8 mouse cellular contexts compared by ENCODE assay signal in the genomic region with DNA sequence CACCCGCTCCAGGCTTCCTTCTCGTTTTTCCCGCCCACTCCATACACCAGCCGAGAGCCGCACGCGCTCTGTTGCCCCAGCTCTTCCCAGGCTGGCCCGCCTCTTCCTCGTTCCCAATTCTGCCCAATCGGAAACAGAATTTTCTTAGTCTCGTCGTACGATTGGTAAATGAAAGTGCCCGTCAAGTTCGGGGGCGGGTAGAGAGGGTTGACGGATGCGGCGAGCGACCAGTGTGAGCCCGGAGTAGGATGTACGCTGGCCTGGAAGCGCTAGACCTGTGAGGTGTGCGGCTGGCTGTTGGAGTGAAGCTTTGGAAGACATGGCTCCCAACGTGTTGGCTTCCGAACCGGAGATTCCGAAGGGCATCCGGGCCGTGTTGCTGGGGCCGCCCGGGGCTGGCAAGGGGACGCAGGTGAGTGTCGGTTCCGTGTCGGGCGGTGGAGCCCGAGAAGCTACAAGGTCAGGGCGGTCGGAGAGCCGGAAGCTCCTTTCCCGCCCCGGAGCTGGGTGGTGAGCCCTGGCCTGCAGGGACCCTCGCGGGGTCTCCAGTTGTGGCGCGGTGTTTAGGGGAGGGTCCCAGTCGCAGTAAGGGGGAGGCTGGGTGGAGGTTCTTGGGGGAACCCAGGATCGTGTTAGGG. TPM values are rescaled to one million over a fixed set of nuclear protein-coding genes. Genes with fewer than 3 reads are reported as not detected.
DNase-seq lines count a peak whose midpoint lies in the region; ATAC-seq lines count a peak whose summit lies in the region.

No protein-coding gene starts in this region.

- H3K36me3 ChIP-seq in heart, embryonic 10.5 days, result peaks cover 15% of the 10 kb centered on the region
- 0 out of 2 replicates have a peak, but pooled peaks cover 5% of the 10 kb centered on the region for H3K36me3 ChIP-seq in kidney, embryonic 15.5 days

- DNase-seq in B cell, adult 2 months, result peak; percentile 93 to 95
- peak; percentile 99 for DNase-seq in brain, adult 2 months (ENCODE audit: low read depth, low spot score)
- peak; percentile 98 for DNase-seq in heart, embryonic 10.5 days (ENCODE audit: low spot score)
- DNase-seq in liver, result peak; percentile 94
- DNase-seq in spleen, postnatal 4 days (ENCODE audit: low spot score in 2 of 2), result peak; percentile 92 to 96

- ATAC-seq in erythroblast, adult 5-6 weeks (replicated peaks; ENCODE audit: low FRiP score, poor library complexity, severe bottlenecking), result peak; percentile 94
- peak; percentile 99 for ATAC-seq in kidney, embryonic 15.5 days (replicated peaks; ENCODE audit: low FRiP score)
- peak; percentile 99 for ATAC-seq in monocyte, adult 5-6 weeks (replicated peaks; ENCODE audit: insufficient number of reproducible peaks, low FRiP score, low TSS enrichment, poor library complexity, severe bottlenecking)

- peaks cover 34% of the 10 kb centered on the region for H3K4me1 ChIP-seq in heart, embryonic 10.5 days
- peaks cover 38% of the 10 kb centered on the region for H3K4me1 ChIP-seq in kidney, embryonic 15.5 days

- H3K9me3 ChIP-seq in heart, embryonic 10.5 days, result no peaks in the 10 kb centered on the region
- no peaks in the 10 kb centered on the region for H3K9me3 ChIP-seq in kidney, embryonic 15.5 days (replicated peaks)

- H3K9ac ChIP-seq in kidney, embryonic 15.5 days, result peak overlapping the region; percentile 91

- peak overlapping the region; percentile 81 for H3K4me2 ChIP-seq in kidney, embryonic 15.5 days

- under 1% methylated on average over 49 of the region's 49 CpGs for WGBS in heart, embryonic 10.5 days
- WGBS in kidney, embryonic 15.5 days, result under 1% methylated on average over 49 of the region's 49 CpGs

- peak overlapping the region; percentile 91 for H3K4me3 ChIP-seq in heart, embryonic 10.5 days
- peak overlapping the region; percentile 87 for H3K4me3 ChIP-seq in kidney, embryonic 15.5 days (replicated peaks)

- 0 out of 2 replicates have a peak, but pooled peaks cover 8% of the 10 kb centered on the region for H3K27me3 ChIP-seq in heart, embryonic 10.5 days (ENCODE audit: insufficient read depth, poor library complexity, severe bottlenecking)
- no peaks in the 10 kb centered on the region for H3K27me3 ChIP-seq in kidney, embryonic 15.5 days

- peak overlapping the region; percentile 93 for H3K27ac ChIP-seq in heart, embryonic 10.5 days
- peak overlapping the region; percentile 83 for H3K27ac ChIP-seq in kidney, embryonic 15.5 days

RNA-seq across cellular contexts. Expression of gene Ak2, which starts 1.4 kb away (rescaled TPM):
- 15.4 and 25.7 TPM in 2 replicates for total RNA-seq in erythroblast, adult 5-6 weeks (2015; ENCODE audit: low replicate concordance)
- total RNA-seq in erythroblast, adult 5-6 weeks (2017; ENCODE audit: low replicate concordance), result 28.7 and 31.4 TPM in 2 replicates
- 189 and 215 TPM in 2 replicates for polyA plus RNA-seq in heart, embryonic 10.5 days (2016; fragmentation: Nextera tagmentation; extraction: Ambion mirVana)
- polyA plus RNA-seq in kidney, embryonic 15.5 days (2015; fragmentation: Nextera tagmentation; extraction: Ambion mirVana), result 224 and 231 TPM in 2 replicates
- total RNA-seq in monocyte, adult 5-6 weeks (2017), result 62.2 to 89.0 TPM (median 73.4 TPM) in 3 replicates

RNA-seq across cellular contexts. Expression of gene Azin2, which starts 30.9 kb away (rescaled TPM):
- not detected in 2 replicates for total RNA-seq in erythroblast, adult 5-6 weeks (2015; ENCODE audit: low replicate concordance)
- total RNA-seq in erythroblast, adult 5-6 weeks (2017; ENCODE audit: low replicate concordance), result 0.85 TPM in 1 of 2 replicates, not detected in the other
- 4.0 and 4.7 TPM in 2 replicates for polyA plus RNA-seq in heart, embryonic 10.5 days (2016; fragmentation: Nextera tagmentation; extraction: Ambion mirVana)
- polyA plus RNA-seq in kidney, embryonic 15.5 days (2015; fragmentation: Nextera tagmentation; extraction: Ambion mirVana), result 19.4 and 20.3 TPM in 2 replicates
- 2.2 to 11.7 TPM (median 5.8 TPM) in 3 replicates for total RNA-seq in monocyte, adult 5-6 weeks (2017)

Comparison
In these comparisons a context has a peak if more than half of its experiments do, and no peak if none do; other contexts are left out.
1. Peak in every context shown above with its lines: DNase-seq, ATAC-seq, H3K4me3 ChIP-seq and H3K27ac ChIP-seq.